Mouse (Mus musculus) cerebellum, adult 18-20 months (tissue): ENCODE measurements around the gene Lrrc3c.
A peak's percentile ranks its signal among the peaks of the same experiment; 100 is the strongest.

Source experiments
- DNase-seq, 2 experiments: peaks; one replicate each; pipeline ENCODE4 v3.0.0; 2021

Gene Lrrc3c

GRCm38 (mm10) chr11:98630646-98631045, 32.6 kb downstream of the Lrrc3c start:
- DNase-seq, result no peak

GRCm38 (mm10) chr11:98635312-98635970, 37.4 kb downstream of the Lrrc3c start:
- DNase-seq, result peak in 1 of 2 experiments; percentile 12

- no peak for DNase-seq
Observed at GRCm38 (mm10) chr11:98637501-98637900, 39.4 kb downstream of the Lrrc3c start.

- no peak for DNase-seq
Observed at GRCm38 (mm10) chr11:98640091-98640490, 42.0 kb downstream of the Lrrc3c start.

GRCm38 (mm10) chr11:98644757-98645156, 46.7 kb downstream of the Lrrc3c start:
- DNase-seq, result no peak

GRCm38 (mm10) chr11:98645946-98646345, 47.9 kb downstream of the Lrrc3c start:
- no peak for DNase-seq

GRCm38 (mm10) chr11:98646459-98646858, 48.4 kb downstream of the Lrrc3c start, which contains the start of gene Gsdma2:
Gene Gsdma2, plus strand, starts transcription at chr11:98646759.
- no peak for DNase-seq
